Mouse (Mus musculus): ENCODE measurements around the gene Dnajb12.
"Not testable (repeated sequence)": the region's sequence is repeated elsewhere in the genome, so short reads cannot be mapped to it uniquely, and the experiment has no call there.

The Dnajb12 gene

DNA sequence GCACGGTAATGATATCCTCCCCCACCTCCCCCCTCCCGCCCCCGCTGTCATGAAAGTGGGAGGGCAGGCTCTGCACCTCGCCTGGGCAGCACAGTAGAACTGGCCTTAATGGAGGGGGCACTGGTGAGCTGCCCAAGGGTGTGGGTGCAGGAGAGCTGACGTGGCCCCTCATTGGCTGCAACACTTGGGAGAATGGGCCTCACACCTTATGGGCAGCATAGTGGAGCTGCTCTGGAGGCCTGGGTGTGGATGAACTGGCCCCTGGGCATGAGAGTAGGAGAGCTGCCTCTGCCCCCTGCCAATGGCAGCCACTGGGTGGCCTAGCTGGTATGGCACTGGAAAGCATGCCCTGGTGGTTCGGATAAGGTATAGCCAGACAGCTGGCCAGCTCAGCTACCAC, 9.3 kb upstream of the Dnajb12 start:
- DNase-seq (ENCODE audit: low read depth, low spot score): no peak

DNA sequence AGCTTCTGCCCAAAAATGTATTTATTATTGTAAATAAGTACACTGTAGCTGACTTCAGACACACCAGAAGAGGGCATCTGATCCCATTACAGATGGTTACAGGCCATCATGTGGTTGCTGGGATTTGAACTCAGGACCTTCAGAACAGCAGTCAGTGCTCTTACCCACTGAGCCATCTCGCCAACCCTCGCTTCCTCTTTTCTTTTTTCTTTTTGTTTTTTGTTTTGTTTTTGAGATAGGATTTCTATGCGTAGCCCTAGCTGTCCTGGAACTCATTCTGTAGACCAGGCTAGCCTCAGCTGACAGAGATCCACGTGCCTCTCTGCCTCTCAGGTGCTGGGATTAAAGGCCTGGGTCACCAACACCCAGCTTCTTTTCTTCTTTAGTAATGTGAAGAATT, 6.7 kb upstream of the Dnajb12 start:
- DNase-seq (ENCODE audit: low read depth, low spot score): not testable (repeated sequence)

DNA sequence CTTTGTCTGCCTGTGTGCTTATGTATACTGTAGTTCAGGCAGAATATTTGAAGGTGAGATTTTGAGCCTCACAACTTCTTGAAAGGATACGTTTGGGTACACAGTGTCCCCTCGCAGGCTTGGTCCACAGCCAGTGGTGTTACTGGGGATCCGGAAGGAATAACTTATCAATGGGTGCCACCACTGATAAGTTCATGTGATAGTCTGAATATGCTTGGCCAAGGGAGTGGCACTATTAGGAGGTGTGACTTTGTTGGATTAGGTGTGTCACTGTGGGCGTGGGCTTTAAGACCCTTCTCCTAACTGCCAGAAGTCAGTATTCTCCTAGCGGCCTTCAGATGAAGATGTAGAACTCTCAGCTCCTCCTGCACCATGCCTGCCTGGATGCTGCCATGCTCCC, 6.2 kb upstream of the Dnajb12 start:
- no peak for DNase-seq (ENCODE audit: low read depth, low spot score)

DNA sequence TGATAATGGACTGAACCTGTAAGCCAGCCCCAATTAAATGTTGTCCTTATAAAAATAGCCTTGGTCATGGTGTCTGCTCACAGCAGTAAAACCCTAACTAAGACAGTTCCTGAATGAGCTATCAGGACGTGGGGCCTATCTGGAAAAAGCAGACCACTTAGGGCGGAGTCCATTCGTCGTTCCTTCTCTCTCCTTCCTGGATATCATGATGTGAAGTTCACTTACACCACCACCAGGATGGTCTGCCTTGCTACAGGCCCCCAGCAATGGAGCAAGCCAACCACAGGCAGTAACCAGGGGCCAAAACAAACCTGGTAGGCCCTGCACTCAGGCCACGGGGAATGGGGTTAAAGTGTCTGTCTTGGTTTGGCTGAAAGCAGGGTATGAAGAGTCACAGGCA, 5.7 kb upstream of the Dnajb12 start:
- peak; percentile 41 for DNase-seq (ENCODE audit: low read depth, low spot score)

DNA sequence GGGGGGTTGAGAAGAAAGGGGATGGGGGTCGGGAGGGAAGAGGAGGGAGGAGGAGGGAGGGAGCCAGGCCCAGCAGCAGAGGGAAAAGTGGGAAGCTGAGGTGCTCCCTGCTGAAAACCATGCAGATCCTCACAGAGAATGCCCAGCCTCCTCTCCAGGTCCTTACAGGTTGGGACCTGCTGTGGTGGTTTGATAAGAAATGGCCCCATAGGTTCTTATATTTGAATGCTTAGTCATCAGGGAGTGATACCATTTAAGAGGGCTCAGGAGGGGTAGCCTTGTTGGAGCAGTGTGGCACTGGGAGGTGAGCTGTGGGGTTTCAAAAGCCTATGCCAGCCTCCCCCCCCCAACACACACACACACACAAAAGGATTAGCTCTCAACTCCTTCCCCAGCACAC, 4.0 kb upstream of the Dnajb12 start:
- no peak for DNase-seq (ENCODE audit: low read depth, low spot score)

DNA sequence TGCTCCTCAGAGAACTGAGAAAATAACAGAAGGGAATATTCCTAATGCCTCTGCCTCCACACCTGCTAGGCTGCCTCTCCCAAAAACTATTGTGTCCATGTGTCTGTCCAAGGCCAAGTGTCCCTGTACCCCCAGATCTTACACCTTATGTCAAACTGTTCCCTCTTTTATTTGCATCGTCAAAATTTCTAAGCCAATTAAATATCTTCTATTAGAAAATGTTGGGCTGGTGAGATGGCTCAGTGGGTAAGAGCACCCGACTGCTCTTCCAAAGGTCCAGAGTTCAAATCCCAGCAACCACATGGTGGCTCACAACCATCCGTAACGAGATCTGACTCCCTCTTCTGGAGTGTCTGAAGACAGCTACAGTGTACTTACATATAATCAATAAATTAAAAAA, 2.7 kb upstream of the Dnajb12 start:
- DNase-seq (ENCODE audit: low read depth, low spot score): not testable (repeated sequence)

DNA sequence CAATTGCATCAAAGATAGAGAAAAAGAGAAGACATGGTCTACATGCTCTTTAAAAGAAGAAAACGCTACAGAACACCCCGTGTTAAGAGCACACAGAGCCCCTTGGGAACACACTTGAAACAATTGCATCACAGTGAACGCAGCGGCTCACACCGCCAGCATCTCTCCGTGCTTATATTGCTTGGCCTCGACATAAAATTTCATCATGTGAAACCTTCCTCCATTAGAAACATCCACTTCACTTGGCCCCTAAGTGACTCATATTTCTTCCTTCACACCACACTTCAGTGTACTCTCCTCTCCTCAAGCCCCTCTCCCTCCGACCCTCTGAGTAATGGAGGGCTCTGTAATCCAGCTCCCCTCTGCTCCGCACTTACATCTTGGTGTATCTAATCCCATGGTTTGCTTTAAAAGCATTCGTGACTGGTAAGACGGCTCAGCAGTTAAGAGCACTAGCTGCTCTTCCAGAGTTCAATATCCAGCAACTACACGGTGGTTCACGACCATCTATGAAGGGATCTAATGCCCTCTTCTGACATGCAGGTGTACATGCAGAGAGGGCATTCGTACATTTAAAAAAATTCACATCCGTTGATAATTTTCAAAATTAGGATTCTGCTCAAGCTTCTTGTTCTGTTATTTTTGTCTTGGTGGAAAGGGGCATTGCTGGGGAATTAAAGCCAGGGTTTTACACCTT, 1.8 kb upstream of the Dnajb12 start:
- no peak for DNase-seq (ENCODE audit: low read depth, low spot score)

DNA sequence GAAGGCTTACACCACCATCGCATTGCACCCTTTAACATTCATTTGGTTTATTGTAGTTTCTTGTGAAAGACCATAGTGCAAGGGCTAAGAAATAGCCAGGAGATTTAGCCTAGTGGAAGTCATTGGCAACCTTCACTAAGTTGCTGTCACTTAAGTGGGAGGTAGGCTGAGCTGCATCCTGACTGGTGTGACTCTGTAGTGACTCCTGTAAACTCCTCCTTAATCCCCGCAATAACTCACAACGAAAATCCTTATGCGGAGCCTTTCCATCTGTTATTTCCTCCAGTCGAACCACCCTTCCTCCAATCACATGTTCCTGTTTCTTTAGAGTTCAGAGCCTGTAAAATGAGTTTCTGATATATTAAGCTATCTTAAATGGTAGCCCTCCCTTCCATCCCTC, 533 bp upstream of the Dnajb12 start:
- DNase-seq (ENCODE audit: low read depth, low spot score): no peak

DNA sequence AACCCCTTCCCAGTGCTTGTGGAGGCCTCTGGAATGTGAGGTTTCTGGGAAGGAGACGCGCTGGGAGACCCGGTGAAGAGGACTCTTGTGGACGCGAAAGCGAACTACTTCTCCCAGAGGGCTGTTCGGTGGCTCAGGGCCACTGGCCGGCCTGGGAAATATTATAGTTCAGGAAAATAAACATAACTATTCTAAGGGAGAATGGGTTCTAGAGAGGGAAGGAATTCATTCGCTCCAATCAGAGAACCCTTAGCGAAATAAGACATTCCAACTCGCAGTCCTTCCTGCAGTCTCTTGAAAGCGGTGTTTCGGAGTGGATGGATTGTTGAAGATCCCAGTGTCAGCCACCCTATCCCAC, 652 bp downstream of the Dnajb12 start:
- DNase-seq (ENCODE audit: low read depth, low spot score): no peak

DNA sequence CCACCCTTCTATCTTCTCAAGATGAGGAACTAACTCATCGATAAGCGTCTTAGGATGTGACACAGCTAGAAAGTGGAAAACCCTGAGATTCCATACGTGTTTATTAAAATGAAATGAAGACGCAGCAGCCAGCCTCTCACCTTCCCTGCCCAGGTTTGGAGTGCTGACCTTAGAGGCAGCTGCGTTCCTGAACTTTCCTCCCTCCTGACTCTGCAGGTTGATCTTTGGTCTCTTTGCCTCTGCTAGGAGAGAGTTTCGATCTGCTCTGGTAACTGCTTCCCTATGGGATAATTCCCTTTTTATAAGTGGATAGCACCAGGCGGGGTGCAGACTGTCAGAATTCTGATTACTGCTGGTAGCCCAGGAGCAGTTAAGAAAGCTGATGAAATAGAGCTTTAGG, 1.5 kb downstream of the Dnajb12 start:
- no peak for DNase-seq (ENCODE audit: low read depth, low spot score)

DNA sequence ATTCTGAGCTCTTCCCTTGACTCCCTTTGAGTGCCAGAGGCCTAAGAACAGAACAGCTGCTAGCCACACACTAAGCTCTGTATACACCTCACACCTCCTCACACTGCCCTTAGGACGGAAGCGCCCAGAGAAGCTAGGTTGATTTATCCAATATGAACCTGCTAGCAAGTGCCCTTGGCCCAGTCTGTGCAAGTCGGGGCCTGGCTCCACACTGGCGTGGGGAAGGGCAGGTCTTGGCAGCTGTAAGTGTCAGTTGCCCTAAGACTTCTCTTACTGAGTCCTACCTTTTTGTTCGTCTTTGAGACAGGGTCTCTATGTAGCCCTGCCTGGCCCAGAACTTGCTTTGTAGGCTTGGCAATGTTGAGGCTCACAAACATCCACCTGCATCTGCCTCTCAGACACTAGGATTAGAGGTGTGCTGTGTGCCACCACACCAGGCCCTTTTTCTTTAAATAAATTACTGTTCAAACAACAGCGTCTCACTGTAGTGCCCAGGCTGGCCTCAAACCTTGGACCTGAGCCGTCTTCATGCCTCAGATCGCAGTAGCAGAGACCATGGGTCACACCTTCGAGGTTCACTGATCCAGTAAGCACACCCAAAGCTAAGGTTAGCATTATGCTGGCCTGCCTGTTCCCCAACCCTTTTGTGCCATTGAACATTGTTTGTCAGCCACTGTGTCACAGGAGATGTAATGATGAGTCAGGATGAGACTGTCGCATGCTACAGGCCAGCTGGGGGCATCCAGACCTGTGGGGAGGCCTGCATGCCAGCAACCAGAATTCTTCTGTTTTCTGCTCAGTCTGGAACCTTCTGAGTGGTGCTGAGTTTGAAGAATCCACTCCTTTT, 5.2 kb downstream of the Dnajb12 start:
- no peak for DNase-seq (ENCODE audit: low read depth, low spot score)

DNA sequence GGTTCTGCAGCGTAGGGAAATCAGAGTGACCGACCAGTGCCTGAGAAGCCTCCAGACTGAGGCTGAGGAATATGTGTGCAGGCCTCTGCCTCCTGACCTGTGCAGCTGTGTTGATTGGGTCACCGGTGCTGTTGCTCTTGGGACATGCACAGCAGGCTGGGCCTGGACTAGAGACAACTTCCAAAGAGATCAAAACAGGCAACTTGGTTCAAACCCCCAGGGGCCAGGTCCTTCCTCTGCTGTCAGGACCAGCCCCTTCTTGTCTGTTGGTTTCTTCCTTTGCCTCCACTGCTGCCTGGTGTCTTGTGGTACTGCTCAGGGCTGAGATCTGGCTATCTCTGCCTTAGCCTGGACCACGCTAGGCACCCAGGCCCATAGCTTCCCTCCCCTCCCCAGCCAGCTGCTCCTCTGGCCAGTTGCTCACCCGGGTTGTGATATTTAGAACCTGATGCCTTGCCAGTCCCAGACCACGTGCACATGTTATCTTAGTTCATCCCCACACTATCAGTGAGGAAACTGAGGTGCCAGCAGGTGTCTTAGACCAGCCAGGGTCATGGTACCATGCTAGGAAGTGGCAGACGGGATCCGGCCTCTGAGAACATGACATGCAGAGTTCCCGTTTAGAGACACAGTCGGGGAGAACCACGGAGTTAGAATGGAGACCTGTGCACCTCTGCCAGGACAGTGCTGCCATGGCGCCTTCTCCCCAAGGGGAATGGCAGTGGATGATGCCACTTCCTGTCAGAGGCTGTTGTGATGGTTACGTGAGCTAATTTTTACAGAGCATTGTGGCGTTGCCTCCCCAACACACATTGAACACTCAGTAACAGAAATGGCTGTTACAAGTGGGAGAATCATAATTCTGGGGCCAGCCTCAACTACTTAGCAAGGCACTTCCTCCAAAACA, 6.1 kb downstream of the Dnajb12 start:
- no peak for DNase-seq (ENCODE audit: low read depth, low spot score)

DNA sequence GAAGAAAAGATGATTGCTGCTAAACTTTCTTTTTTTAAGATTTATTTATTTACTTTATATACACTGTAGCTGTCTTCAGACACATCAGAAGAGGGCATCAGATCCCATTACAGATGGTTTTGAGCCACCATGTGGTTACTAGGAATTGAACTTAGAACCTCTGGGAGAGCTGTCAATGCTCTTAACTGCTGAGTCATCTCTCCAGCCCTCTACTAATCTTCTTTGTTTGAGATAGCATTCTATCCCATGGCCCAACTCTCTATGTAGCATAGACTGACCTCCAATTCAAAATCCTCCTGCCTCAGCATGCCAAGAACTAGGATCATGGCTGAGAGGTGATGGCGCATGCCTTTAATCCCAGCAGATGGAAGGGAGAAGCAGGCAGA, 6.7 kb downstream of the Dnajb12 start:
- no peak for DNase-seq (ENCODE audit: low read depth, low spot score)

DNA sequence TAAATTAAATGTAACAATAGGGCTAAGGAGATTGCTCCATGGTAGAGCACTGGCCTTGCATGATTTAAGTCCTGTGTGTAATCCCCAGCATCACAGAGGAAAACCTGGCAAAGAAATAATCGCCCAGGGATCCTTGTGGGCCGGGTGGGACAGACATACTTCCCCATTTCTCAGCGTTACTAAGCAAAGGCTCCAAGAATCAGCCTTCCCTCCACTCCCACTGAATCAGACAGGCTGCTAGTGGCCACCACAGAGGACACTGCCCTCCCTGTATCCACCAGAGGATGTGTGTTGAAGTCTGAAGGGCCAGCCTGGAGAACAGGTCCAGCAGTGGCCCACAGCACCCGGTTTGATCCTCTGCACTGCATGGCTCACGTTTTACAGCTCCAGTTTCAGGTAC, 8.1 kb downstream of the Dnajb12 start:
- no peak for DNase-seq (ENCODE audit: low read depth, low spot score)

DNA sequence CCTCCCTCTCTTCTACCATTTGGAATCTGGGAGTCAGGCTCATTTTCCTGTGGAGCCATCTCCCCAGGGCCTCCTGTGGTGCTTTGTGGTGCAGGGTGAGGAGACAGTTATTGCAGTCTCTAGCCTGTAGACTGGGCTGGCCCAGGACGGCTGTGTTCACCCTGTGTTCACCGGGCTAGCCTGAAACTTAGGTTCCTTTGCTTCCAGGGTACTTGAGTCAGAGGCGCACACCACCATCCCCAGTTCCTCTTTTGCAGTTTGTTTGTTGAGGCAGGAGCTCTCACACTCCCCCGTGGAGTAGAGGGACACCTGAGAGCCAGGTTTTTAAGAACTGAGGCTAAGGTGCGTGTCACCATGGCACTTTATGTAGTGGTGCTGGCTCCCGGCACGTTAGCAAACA, 10.0 kb downstream of the Dnajb12 start:
- no peak for DNase-seq (ENCODE audit: low read depth, low spot score)

DNA sequence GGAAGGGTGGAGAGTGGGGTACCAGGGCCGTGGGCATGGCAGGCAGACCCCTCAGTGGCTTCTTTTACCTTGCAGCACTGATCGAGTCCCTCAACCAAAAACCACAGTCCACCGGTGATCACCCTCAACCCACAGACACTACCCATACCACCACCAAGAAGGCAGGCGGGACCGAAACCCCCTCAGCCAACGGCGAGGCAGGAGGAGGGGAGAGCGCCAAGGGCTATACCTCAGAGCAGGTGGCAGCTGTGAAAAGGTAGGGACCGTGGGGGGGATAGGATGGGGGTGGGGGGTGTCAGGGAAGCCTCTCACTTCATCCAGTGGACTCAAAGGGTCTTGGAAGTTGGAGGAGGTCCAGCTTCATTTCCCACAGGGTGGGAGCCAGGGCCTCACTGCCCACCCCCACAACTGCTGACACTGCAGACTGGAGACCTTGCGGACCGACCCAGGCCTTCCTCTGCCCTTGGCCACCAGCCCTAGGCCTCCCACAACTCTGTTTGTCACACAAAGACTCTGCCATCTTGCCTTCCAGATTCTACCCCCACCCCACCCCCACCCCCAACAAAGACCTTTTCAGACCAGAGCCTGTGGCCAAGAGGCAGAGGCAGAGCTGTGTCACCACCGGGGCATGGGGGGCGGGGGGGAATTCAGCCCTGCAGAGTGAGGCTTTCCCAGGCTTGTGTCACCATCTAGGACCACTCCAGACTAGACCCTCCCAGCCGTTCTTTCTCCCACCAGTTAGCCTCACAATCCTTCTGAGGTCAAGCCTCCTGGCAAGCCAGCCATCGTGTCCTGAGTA, 10.8 kb downstream of the Dnajb12 start:
- no peak for DNase-seq (ENCODE audit: low read depth, low spot score)

DNA sequence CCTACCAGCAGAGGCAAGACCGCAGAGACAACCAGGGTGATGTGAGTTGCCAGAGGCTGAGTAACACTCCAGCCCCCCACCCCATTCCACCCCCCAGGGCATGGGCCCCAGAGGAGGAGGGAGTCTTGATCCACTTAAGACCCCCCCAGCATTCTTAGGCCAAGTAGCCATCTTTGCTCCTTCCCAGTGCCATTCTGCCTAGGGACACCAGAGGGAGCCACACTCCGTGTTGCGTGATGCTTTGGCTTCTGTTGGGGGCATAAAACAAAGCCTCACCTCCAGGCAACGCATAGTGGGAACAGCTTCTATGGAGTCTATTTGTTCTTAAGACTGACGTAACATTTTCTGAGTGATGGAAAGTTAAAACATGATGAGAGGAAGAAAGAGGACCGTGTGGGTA, 13.6 kb downstream of the Dnajb12 start:
- DNase-seq (ENCODE audit: low read depth, low spot score): peak; percentile 79

DNA sequence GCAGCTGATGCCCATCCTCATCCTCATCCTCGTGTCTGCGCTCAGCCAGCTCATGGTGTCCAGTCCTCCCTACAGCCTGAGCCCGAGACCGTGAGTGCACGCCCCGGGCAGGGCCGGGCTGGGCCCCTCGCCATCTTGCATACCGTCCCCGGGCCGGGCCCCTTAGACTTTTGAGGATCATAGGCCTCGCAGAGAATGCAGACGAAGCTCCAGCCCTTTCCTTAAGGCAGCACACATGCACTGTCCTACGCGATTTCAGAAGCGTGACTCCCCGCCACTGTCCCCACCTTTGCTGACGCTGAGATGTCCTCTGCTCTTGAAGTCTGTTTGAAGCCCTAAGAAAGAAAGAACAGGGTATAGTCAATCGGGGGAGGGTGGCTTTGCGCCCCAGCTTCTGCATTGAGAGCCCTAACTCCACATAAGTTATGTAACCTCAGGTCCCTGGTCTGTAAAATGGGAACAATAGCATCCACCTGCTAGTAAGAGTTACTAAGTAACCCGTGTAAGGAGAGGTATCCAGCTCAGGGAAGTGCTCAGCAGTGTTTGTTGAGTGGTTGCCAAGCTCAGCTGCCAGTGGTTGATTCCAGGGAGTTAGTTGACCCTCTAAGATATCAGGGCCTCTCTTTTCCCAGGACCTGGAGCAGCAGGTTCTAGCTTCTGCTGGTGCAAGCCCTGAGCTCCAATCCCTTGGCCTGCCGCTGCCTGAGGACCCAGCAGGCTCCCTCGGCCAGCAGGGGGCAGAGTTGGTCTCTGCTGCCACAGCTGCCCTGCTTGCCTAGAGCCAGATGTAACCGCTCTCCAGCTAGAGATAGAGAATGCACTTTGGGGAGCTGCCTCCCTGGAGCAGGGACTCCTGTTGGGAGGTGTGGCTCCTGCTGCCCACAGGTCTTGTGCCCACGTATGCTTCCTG, 15.2 kb downstream of the Dnajb12 start:
- peak; percentile 73 for DNase-seq (ENCODE audit: low read depth, low spot score)

DNA sequence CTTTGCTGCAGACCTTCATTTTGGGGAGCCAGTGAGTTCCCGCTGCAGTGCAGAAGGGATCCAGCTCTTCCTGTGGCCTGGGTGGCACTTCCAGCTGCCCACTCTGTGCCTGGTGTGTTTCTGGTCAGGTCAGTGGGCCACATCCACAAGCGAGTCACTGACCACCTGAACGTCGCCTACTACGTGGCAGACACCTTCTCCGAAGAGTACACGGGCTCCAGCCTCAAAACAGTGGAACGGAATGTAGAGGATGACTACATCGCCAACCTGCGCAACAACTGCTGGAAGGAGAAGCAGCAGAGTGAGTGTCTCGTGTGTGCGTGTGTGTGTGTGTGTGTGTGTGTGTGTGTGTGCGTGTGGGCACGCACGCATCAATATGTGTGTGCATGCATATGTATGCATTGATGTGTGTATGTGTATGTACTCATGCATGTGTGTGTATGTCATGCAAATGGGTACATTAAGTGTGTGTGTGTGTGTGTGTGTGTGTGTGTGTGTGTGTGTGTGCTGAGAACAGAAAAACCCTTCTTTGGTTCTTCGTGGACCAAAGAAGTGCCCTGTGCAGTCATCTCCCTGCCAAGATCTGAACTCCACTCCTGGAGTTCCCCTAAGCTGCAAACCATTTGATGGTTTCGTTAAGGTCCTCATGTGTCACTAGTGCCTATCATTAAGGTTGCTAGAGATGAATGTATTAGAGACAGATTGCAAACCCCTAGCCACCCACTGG, 16.3 kb downstream of the Dnajb12 start:
- no peak for DNase-seq (ENCODE audit: low read depth, low spot score)

DNA sequence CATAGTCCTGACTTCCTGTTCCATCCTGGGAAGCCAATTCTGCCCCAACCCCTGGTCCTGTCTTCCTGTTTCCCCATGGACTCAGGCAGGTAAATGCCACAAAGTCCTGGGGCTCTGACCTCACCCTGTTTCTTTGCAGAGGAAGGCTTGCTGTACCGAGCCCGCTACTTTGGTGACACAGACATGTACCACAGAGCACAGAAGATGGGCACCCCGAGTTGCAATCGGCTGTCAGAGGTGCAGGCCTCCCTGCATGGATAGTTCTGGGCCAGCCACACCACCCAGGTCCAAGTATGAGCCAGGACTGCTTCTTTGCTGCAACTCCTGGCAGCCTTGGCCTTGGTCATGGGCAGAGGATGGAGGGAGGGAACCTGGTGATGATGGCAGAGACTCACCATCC, 16.9 kb downstream of the Dnajb12 start:
- DNase-seq (ENCODE audit: low read depth, low spot score): no peak
